Mouse (Mus musculus) frontal cortex, adult 2 months (tissue): ENCODE measurements around the gene Trio. TPM values are rescaled to one million over a fixed set of nuclear protein-coding genes. Genes with fewer than 3 reads are reported as not detected.

ENCODE experiments used
- DNase-seq, 2 experiments: peaks; one replicate each; pipeline ENCODE4 v3.0.0; 2022; ENCODE audit warnings: low spot score in 1 of 2; ENCODE audit errors: extremely low spot score in 1 of 2
- polyA plus RNA-seq: library from polyadenylated mRNA; depleted of rRNA; stranded (reverse); fragments of >200 nt; gene quantifications from 2 replicates; pipeline ENCODE4 v1.2.3, GENCODE M21; 2012

Gene Trio
- polyA plus RNA-seq, 1 experiment: 202 TPM

- DNase-seq: no peak
Observed at GRCm38 (mm10) chr15:27953570-27953969, 72.1 kb downstream of the Trio start.

- DNase-seq: peak in 1 of 2 experiments; percentile 54
Observed at GRCm38 (mm10) chr15:27951195-27951594, 74.5 kb downstream of the Trio start.

GRCm38 (mm10) chr15:27949196-27949595 is 76.5 kb downstream of the Trio start:
- no peak for DNase-seq

GRCm38 (mm10) chr15:27947880-27948279 is 77.8 kb downstream of the Trio start:
- no peak for DNase-seq

- no peak for DNase-seq
Observed at GRCm38 (mm10) chr15:27945570-27945969, 80.1 kb downstream of the Trio start.

GRCm38 (mm10) chr15:27944898-27945297 is 80.8 kb downstream of the Trio start:
- DNase-seq: no peak

- peak in 1 of 2 experiments; percentile 67 for DNase-seq
Observed at GRCm38 (mm10) chr15:27943486-27944195, 82.0 kb downstream of the Trio start.

- DNase-seq: no peak
Observed at GRCm38 (mm10) chr15:27942148-27942847, 83.3 kb downstream of the Trio start.

GRCm38 (mm10) chr15:27941441-27941840 is 84.2 kb downstream of the Trio start:
- no peak for DNase-seq

GRCm38 (mm10) chr15:27941020-27941419 is 84.6 kb downstream of the Trio start:
- DNase-seq: no peak

GRCm38 (mm10) chr15:27940032-27940431 is 85.6 kb downstream of the Trio start:
- DNase-seq: no peak

- no peak for DNase-seq
Observed at GRCm38 (mm10) chr15:27938886-27939285, 86.8 kb downstream of the Trio start.

GRCm38 (mm10) chr15:27937861-27938833 is 87.5 kb downstream of the Trio start:
- DNase-seq: no peak

- DNase-seq: peak; percentile 76 to 79
Observed at GRCm38 (mm10) chr15:27937003-27937860, 88.4 kb downstream of the Trio start.

GRCm38 (mm10) chr15:27935772-27936746 is 89.6 kb downstream of the Trio start:
- no peak for DNase-seq

GRCm38 (mm10) chr15:27933270-27933669 is 92.4 kb downstream of the Trio start:
- no peak for DNase-seq

GRCm38 (mm10) chr15:27931891-27932290 is 93.8 kb downstream of the Trio start:
- DNase-seq: no peak

GRCm38 (mm10) chr15:27931459-27931858 is 94.2 kb downstream of the Trio start:
- DNase-seq: no peak

- no peak for DNase-seq
Observed at GRCm38 (mm10) chr15:27927614-27928013, 98.0 kb downstream of the Trio start.
